Mouse (Mus musculus) R1 (cell line): ENCODE data around the gene Erbb4.

Experiments
- DNase-seq: peaks from one replicate; pipeline ENCODE4 v3.0.0-alpha.2; 2018; ENCODE audit warnings: low read depth, low spot score

Erbb4 gene

DNA sequence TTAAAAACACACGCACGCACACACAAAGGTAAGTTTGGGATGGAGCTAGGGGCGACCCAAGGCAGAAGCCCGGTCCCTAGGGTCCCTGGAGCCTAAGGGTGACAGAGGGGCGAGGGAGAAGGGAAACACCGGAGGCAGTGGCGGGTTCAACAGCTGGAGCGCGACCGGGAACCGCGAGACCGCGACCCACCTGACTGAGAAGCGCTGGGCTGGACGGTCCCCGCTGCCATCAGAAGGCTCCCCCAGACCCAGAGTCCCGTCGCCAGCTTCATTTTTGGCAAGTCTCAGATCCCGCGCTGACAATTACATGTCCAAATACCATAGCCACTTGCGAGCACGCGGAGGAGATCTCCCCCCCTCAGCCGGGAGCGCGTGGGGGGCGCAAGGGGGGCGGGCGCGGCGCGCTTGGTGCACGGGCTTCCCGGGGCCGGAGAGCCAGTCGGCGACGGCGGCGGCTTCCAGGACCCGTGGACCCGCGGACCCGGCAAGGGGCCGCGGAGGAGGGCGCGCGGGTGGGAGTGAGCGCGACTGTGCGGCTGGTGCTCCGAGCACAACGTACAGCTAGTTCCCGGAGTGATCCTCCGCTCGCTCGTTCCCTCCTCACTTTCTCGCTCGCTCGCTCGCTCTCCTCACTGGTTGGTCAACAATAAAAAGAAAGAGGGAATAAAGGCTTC lies at the start of gene Erbb4:
Erbb4 (minus strand) TSS at position 575 of the 674 bp plus-strand sequence.
- DNase-seq: peak; percentile 22

DNA sequence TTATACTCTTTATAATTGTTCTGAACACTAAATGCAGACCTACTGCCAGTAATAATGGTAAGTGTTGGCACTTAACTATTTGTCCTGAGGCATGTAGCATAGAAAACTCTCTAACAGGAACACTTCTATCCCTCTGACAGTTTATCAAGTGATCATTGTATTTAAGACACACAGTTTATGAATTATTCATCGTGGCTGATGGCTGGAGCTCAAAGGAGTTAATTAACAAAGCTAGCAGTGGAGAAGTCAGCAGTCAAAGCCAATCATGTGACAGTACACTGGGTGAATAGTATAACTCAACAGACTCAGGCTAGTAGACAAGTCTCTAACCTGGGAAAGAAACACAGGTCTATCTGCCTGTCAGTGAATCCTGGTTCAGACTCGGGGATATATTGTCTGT lies 49.5 kb upstream of the Erbb4 start:
- no peak for DNase-seq

DNA sequence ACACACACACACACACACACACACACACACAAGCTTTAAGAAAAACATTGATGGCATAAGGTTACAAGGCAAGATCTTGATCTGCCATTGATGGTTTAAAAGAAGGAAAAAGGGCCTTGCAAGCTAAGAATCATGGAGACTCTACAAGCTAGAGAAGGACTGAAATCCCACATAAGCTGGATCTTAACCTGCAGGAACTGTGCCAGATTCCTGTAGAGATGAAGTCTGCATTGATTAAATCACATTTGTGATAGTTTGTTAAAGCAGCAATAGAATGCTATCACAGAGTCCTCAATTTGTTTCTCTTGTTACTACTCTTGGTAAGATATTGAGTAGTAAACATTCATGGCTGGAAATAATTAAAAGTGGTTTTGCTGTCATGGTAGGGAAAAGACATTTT lies 33.5 kb upstream of the Erbb4 start:
- no peak for DNase-seq

DNA sequence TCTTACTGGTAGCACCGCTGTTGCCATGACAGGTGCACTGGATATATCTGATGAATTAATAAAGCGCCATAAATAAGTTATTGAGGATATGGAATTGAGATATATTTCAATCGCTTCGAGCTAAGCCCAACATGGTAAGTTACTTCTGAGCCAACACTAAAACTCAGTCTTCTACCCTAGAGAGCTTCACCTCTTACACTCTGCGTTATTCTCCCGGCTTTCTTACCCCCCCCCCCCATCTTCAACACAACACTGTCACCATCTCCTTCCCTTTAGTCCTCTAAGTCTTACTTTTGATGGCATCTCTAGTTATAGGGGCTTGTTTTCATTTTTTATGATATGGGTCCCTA lies 31.6 kb upstream of the Erbb4 start:
- DNase-seq: no peak

DNA sequence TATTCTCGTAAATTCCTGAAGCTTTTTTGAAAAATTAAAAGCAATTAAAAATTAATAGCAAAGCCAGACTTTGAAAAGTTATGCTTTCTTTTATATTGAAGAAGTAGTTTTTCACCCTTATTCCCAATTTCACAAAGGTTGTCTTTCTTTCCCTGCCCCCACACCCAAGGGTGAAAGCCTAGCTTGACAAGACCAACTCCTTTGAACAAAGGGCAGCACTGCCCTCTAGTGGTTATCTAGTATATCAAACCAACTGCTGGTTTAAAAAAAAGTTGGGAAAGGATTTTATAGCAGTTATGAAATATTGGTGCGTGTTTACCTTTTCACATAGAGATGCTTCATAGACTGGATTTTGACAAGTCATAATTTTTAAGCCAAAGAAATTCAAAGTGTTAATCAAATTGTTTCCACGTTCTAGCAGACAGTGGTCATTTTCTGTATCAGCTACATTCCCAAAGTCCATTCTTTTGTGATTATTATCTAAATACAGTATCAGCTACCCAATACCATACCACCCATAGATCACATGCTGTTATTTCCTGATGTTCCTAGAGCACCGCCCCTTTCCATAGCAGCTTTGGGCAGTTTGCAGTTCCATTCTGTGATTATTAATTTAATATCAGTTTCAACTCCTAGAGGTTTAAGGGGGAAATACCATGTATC lies 31.1 kb upstream of the Erbb4 start:
- DNase-seq: peak; percentile 55

DNA sequence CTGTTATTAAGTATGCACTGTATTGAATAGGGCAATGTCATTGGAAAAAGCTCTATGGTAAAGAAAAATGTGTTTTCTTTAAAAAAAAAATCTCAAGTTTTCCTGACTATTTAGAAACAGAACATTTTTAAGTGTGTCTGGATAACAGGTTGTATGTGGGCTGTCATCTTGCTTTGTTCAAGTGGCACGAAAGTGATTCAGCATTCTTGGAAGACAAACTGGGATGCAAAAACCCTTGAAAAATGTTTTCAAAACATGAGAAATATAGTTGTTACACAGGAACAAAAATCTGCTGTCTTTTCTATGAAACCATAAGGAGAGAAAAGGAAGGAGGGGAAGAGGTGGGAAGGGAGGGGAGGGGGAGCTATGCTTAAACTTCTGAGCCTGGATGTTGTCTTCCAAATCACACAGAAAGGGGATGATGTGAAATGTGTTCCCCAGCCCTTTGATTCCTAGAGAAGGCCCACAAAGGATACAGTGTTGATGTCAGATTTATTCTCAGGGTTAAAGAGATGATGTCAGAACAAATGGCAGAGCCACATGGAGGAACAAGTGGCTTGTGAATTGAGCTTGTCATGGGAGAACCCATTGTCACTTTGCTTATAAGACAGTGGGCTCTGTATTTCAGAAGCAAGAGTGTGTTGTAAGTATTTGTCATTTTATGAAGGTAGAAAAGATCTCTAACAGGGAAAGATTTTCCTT lies 16.4 kb upstream of the Erbb4 start:
- no peak for DNase-seq

DNA sequence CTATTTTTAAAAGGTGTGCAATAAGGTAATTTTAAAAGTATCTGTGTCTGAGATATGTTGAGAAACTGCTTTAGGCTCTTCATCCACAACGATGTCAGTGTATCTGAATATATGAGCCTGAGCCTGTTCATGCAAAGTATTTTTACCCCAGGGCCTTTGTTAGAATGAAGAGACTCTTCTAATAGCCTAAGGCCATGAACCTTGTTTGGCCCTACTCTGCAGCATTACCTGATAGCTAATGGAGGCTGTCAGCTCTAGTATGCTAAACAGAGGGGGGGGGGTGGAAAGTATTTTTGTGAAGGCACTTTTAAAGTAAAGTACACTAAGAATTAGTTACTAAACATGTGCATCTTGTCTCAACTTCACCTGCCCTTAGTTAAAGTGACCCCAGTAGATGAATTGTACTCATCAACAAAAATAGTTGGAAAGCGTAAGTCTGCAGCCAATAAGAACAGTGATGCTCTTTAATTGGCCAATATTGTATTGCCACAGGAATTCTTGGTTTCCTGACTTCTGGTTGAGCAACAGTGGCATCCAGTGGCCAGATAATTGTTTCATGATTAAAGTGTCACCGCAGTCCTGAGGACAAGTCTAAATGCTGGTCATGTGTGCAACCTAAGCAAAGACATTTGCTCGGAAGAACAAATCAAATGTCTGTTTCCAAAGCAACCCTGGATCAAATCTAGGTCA lies 10.5 kb upstream of the Erbb4 start:
- DNase-seq: peak; percentile 2

DNA sequence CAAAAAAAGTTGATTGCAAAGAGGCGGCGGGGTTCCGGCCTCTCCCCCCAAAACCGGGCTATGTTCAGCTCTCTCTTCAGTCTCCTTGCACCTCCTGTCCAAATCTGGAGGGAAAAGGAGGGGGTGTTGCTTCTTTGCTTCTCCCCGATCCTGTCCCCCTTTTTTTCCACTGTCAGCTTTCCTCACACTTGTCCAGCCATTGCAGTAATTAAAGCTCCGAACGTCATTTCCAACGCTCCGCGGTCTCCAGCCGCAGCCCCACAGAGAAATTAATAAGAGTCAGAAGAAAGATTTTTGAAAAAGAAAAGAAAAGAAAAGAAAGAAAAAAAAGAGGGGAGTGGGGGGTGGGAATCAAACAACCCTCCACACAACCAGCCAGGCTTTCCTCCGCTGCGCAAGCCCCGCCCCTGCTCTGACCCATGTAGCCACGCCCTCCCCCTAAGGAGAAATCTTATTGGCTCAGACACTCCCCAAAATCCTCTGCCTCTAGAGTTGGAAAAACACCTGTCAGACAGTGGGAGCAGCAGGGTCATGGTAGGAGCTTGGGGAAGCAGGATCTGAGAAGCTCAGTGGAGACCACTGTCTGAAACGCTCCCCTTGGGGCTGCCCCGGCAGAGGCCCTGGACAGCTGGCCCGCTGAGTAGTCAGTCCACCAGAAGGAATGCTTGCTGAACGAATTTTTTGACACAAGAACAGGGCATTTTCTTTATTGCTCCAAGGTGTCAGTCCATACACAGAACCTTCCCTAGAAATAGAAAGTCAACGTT lies 483 bp upstream of the Erbb4 start:
- DNase-seq: peak; percentile 81

DNA sequence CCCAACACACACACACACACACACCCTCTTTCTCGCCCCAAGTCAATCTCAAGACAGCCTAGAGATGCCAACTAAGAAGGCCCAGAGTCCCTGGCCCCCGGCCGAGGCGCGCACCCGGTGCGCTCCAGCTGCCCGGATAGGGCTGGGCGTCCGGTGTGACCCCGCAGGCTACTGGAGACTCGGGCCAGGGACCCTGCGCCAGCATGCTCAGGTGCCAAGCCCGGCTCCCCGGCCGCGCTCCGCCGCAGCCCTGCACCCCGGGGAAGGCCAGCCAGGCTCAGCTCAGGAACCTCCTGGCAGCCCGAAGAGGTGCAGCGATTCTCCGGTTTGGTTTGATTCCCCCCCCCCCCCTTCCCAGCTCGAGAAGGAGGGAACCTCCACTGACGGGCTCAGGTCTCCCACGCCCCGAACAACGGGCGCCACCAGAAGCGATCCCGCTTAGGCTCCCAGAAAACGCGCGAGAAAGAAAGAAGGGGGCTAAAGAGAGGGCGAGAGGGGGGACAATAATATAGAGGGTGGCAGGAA lies 860 bp downstream of the Erbb4 start:
- DNase-seq: peak; percentile 21

DNA sequence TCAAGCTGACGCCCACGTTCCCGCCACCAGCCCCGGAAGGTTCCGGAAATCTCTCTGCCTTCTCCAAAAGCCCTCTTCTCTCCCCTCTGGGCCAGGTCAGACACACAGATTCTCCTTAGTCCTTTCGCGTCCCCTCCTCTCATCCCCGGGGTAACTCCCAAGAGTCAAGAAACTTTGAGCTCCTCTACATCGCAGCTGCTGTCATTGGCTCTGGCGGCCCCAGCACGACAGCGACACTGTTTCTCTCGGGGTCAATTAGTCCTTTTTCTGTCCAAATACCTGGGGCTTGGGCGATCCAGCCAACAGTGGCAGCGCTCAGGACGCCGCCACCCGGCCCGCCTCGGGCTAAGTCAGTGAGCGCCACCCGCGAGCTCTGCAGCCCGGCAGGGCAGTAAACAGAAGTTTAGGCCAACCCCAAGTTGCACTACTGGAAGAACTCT lies 1.5 kb downstream of the Erbb4 start:
- no peak for DNase-seq

DNA sequence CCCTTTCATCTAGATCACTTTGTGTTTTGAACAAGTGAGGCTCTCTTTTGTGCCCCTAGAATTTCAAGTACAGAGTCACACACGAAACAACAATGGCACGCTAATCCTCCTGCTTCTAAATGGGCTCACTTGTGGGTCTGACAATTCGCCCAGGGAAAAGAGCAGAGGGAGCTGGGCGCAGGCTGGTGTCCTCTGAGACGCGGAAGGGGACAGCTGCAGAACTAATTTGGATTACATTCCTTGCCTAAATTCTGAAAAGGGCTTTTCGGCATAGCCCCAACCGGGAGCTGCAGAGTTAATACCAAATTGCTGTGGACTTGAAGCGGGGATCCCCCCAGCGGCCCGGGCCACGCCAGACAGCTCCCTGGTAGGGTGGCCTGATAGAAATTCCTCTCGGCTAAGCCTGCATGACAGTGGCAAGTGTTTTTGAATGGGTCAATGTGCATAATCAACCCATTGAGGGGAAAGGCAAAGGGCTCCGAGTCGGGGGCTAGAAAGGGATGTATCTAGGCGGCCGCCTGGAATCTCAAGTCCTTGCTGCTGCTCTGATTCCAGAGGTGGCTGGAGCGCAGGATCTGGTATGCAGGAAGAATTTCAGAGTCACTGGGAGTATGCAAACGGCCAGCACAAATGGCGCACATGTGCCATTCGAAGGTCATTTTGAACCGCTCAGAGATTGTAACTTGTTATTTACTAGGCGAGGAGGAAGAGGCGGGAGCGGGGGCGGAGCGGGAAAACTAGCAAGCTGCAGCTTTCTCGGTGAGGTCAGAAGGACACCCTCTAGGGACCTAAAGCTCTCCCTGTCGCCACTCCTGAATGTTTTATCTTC lies 2.2 kb downstream of the Erbb4 start:
- peak; percentile 52 for DNase-seq

DNA sequence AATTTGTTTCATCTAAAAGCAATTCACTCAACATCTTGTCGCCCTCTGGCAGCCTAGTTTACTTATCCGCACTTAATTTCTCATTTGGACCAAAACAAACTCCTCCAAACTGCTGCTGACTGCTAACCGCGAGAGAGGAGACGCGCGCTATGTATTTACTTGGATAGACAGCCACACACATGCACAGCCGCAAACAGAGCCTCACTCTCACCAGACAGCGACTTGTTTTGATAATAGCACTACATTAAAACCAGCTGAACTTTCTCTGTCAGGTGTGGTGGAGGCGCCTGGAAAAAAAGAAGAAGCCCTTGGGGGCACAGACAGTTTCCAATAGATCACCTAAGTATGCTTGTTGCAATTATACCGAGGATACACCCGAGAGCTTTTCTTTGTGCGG lies 2.8 kb downstream of the Erbb4 start:
- DNase-seq: peak; percentile 10

DNA sequence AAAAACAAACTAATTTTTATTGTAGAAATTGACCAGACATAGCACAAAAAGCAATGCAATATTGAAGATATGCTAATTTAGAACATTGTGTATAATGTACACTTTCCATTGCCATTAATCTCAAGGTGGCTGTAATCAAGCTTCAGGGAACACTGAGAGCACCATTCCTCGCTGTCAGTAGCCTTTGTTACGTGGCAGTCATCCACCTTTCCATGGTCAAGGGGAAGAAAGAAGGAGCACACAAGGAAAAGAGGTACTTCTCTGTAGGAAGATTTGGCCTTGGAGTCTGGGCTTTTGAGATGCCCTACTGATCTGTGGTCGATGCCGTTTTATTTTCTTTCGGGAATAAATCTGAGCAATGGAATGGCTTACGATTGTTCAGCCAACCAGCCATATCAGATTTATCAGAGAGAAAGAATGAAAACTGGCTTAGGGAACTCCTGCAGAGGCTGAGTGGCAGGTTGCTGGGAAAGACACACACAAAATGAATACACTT lies 4.6 kb downstream of the Erbb4 start:
- no peak for DNase-seq

DNA sequence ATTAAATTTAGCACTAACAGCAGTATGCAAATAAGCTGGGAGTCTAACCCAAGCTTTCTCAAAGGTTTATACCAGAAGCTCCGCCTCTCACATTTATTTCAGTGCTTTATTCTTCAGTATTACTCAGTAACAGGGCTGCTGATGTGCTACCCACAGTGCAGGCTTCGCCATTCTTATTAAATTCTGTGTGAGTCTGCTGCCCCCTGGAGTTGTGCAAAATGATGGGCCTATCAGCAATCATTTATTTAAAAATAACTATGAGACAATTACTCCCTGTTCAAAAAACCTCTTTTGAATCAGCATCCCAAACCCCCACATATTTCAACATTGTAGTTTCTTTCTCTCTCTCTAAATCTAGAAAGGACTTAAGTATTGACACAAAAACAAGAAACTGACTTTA lies 6.2 kb downstream of the Erbb4 start:
- DNase-seq: no peak

DNA sequence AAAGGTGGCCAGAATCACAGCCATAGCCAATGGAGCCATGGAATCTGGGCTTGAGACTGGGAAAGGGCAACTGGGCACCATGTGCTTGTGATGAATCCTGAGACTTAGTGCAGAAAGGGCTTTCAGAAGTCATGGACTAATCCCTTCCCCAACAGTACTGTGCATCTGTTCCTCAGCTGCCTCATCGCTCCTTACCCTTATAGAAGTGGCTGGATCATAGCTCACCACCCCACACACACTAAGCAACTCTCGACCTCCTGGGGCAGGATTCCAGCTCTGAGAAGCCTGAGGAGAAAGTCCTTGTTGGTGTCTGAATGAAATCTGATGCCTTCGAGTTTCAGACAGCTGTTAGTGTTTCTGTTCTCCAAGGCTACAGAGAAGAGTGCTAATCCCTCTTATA lies 14.8 kb downstream of the Erbb4 start:
- DNase-seq: no peak

DNA sequence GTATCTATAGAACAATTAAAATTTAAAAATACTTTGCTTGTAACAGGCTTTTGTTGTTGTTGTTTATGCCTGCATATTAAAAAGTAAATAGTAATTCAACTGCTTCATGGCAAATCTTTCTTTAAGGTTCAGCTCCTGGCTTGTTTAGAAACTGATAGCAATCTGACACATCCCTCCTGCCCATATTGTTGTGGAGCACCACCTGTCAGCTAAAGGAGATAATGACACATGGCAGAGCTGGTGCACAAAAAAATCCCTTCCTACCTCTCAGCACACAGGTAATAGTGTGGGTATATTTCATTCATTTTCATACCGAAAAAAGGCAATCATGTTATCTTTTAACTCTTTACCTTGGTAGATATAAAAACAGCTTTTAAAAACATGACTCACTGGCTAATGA lies 18.5 kb downstream of the Erbb4 start:
- DNase-seq: no peak

DNA sequence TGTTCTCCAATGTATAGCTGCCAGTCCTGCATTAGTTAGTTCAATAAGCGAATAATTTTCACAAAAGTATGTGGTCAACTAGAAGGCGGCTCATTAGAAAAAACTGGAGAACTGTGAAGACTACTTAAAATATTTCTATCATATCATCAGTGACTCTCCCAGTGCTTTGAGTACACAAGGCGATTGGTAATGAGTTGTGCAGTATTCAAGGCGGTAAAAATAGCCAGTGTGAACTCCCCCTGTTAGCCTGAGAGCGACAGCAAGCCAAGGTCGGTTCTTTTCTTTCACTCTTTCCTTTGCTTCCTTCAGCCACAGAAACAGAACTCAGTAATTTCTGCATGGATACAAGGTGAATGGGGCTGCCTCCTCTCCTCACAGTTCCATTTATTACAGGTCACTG lies 22.1 kb downstream of the Erbb4 start:
- DNase-seq: no peak

DNA sequence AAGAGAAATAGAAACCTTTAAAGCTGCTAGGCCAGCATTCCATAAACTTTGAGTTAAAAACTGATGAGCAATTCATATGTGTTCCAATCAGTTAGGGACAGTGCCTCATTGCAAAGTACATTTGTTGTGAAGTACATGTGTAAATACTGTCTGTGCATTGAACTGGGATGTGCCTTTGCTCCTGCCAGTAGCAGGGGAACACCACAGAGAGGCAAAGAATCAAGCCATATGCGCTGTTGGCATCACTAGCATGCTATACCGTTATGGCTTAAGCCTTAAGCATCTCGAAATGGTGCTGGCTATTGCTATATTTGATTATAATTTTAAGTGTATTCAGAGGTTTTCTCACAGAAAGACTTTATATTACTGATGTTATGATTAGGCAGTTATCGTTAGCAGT lies 58.9 kb downstream of the Erbb4 start:
- DNase-seq: no peak

DNA sequence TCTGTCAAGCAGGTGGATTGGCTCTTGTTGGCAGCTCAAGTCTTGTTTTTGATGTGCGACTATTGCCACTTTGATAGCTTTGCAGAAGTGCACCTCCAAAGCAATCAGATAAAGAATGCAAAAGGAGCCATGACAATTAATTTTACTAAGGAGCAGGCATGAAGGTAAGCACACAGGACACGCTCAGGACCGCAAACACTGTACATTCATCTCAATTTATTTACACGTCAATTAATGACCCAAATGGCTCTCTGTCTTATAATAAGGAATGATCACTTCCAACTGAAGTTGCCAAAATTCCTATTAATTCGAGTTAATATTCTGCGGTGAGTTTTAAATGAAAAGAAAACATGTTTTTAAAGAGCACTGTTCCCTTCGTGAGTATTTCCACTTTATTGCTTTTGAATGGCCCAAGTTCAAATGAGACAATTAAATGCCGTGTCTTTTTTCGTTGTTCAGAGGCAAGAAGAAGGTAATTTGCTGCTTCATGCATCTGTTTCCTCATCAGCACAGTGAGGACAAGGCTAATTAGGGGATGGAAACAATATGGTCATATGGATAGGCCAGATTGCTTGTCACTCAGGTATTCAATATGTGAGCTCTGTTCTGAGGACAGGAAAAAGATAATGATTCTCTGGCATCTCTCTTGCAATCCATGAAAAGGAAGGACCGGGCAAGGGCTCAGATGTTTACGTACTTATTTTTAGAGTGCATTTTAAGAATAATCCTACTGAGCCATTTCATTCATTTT lies 61.5 kb downstream of the Erbb4 start:
- DNase-seq: no peak

DNA sequence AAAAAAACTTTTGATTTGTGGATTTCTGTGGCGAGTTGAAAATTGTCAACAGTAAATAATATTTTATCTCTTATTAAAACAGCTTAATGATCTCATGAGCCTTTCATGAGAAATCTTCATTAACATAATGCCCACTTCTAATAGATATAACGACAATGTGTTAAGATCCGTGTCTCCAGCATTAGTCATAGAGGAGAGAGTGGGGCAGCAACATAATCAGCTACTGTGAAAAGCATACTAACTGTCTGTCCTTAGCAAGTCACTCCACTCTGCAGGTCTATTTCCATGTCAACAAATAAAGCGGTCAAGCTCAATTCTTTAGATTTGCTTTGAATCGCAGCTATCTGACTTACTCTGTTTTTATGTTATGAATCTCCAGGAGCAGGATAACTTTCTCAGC lies 80.0 kb downstream of the Erbb4 start:
- no peak for DNase-seq
